Mouse (Mus musculus) hindbrain, embryonic 14.5 days (tissue): ENCODE measurements around the gene Sbk1. TPM values are rescaled to one million over a fixed set of nuclear protein-coding genes. Genes with fewer than 3 reads are reported as not detected.
A peak's percentile ranks its signal among the peaks of the same experiment; 100 is the strongest.

Experiments used
- ATAC-seq: fragments of 200-750 bp; cut with Nextera tagmentation; 2 replicates; pipeline ENCODE4 v1.8.0; 2017; ENCODE audit warnings: moderate number of reproducible peaks, mild to moderate bottlenecking, moderate TSS enrichment, moderate library complexity; ENCODE audit not compliant: low FRiP score
- DNase-seq: peaks from one replicate; pipeline ENCODE4 v3.0.0-alpha.2; 2015; ENCODE audit warnings: low spot score
- H3K27ac ChIP-seq: fragments of 300-500 bp; sonication (generic); 2 replicates; pipeline ENCODE4 v1.5.1; 2014; ENCODE audit warnings: mild to moderate bottlenecking, moderate library complexity
- H3K27me3 ChIP-seq: fragments of 300-500 bp; sonication (generic); 2 replicates; pipeline ENCODE4 v1.6.1; 2014; ENCODE audit warnings: mild to moderate bottlenecking, low read length, mixed read lengths; ENCODE audit not compliant: control insufficient read depth, insufficient read depth
- H3K36me3 ChIP-seq: fragments of 300-500 bp; sonication (generic); replicated peaks from 2 replicates; pipeline ENCODE4 v1.6.1; 2014; ENCODE audit not compliant: control insufficient read depth, insufficient read depth
- H3K4me1 ChIP-seq: fragments of 300-500 bp; sonication (generic); replicated peaks from 2 replicates; pipeline ENCODE4 v1.6.1; 2014; ENCODE audit warnings: antibody characterized with exemption, low read length, mixed read lengths; ENCODE audit not compliant: control insufficient read depth, insufficient read depth
- H3K4me2 ChIP-seq: fragments of 300-500 bp; sonication (generic); replicated peaks from 2 replicates; pipeline ENCODE4 v1.6.1; 2014; ENCODE audit warnings: mild to moderate bottlenecking, moderate library complexity
- H3K4me3 ChIP-seq: fragments of 300-500 bp; sonication (generic); replicated peaks from 2 replicates; pipeline ENCODE4 v1.5.1; 2014; ENCODE audit warnings: mild to moderate bottlenecking, low read length
- H3K9ac ChIP-seq: fragments of 300-500 bp; sonication (generic); 2 replicates; pipeline ENCODE4 v1.6.1; 2014
- H3K9me3 ChIP-seq: fragments of 300-500 bp; sonication (generic); 2 replicates; pipeline ENCODE4 v1.6.1; 2016; ENCODE audit warnings: low read length; ENCODE audit not compliant: control insufficient read depth
- WGBS: fragments of 180-500 bp; shearing (Covaris S2); extraction: QIAGEN DNeasy Blood & Tissue Kit; methylation state at CpG from one replicate; pipeline ENCODE4 v1.1.7; 2014; 5-methylcytosine and 5-hydroxymethylcytosine counted together
- polyA plus RNA-seq: library from polyadenylated mRNA; unstranded; fragments of >200 nt; fragmentation: Nextera tagmentation; extraction: Ambion mirVana; gene quantifications from 2 replicates; pipeline ENCODE4 v1.2.1, GENCODE M21; 2014

The Sbk1 gene
- 290 and 319 TPM in 2 replicates for polyA plus RNA-seq

DNA sequence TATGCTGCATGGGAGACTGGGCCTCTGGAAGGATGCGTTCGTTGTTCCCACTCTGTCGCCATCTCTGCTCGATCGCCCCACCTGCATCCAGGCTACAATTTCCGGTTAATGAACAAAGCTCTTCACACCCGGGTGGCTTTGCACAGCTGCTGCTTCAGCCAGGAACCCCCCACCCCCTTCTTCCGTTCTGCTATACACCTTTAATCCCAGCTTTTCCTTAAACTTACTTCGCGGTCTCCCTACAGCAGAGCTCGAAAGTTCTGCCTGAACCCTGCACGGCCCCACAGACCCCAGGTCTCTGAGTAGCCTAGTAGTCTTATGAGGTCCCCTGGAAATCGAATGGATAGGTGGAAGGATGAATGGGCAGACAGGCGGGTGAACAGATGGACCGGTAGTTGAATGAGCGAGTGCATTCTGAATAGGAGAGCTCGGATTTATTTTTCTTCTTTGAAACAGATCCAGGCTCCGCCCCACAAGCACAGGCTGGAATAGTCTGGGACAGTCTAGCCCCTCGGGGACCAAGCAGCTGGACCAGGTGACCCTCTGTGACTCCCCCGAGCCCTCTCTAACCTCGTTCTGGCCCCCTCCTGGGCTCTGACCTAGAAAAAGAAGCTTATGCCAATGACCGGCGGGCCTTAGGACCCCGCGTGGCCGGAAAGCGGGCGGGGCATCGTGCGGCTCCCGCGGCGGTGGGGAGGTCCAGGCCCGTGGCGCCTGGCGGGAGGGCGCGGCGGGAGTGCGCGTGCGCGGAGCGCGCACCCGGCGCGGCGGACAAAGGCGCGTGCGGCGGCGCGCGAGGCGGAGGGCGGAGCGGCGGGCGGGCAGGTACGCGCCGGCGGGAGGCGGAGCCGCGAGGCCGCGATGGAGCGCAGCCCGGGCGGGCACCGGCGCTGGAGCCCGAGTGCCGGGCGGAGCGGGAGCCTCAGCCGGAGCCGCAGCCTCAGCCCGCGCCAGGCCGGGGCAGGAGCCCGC, at the start of gene Sbk1:
Gene Sbk1 (plus strand): TSS at position 908 of the 972 bp plus-strand sequence.
- H3K4me3 ChIP-seq: peak within 1 kb of the TSS; percentile 98
- DNase-seq: peak; percentile 92
- H3K27me3 ChIP-seq: no peaks in the 10 kb centered on the region
- H3K9me3 ChIP-seq: no peaks in the 10 kb centered on the region
- peak within 1 kb of the TSS; percentile 99 for H3K4me2 ChIP-seq
- H3K4me1 ChIP-seq: peaks cover 33% of the 10 kb centered on the region
- peak within 1 kb of the TSS; percentile 100 for H3K9ac ChIP-seq
- H3K36me3 ChIP-seq: peaks cover 22% of the 10 kb centered on the region
- peak within 1 kb of the TSS; percentile 98 for H3K27ac ChIP-seq
- under 1% methylated on average over 79 of the region's 85 CpGs for WGBS
- ATAC-seq: peak; percentile 90

DNA sequence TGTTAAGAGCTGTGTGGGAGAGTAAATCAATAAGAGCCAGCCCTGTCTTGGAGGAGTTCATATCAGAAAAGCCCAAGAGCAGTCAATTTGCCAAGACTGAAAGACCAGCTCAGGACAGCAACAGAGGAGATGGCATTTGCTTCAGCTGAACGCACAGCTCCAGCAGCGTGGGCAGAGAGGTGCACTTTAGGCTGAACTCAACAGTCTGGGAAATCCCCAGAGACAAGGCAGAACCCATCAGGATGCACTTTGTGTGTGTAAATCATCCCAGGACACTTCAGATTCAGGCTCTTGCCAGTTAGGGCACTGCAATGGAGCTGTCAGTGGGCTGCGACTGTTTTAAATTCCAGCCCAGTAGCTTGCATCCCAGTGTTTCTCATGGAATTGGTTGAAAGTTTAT, 49.7 kb upstream of the Sbk1 start:
- DNase-seq (no peak), ATAC-seq (no peak)
- Histone ChIP-seq H3K36me3 (no peaks in the 10 kb centered on the region), H3K27ac (no peak overlapping the region), H3K27me3 (no peaks in the 10 kb centered on the region), H3K9me3 (no peaks in the 10 kb centered on the region), H3K4me1 (no peaks in the 10 kb centered on the region), H3K4me3 (no peak overlapping the region), H3K4me2 (no peak overlapping the region), H3K9ac (no peak overlapping the region)
- WGBS: 60% methylated on average over 3 of the region's 3 CpGs

DNA sequence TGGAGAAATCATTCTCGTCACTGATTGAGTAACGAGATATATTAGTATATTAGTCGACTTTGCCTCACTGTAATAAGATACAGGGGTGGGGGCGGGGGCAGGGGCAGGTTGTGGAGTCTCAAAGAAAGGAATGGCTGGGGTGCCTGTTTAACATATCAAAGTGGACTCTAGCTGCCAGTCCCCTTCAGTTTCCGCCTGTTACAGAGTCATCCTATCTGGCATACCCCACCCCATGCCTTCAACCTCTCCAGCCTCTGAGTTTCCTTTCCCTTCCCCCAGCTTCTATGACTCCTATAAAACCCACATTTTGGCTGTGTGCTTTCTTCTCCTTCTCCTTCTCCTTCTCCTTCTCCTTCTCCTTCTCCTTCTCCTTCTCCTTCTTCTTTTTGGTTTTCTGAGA, 46.3 kb upstream of the Sbk1 start:
- no peaks in the 10 kb centered on the region for H3K4me1 ChIP-seq
- ATAC-seq: no peak
- H3K27ac ChIP-seq: no peak overlapping the region
- no peak overlapping the region for H3K4me3 ChIP-seq
- H3K9me3 ChIP-seq: no peaks in the 10 kb centered on the region
- no peak overlapping the region for H3K9ac ChIP-seq
- no peak overlapping the region for H3K4me2 ChIP-seq
- DNase-seq: no peak
- no peaks in the 10 kb centered on the region for H3K27me3 ChIP-seq
- H3K36me3 ChIP-seq: no peaks in the 10 kb centered on the region
- 27% methylated on average over 5 of the region's 5 CpGs for WGBS

DNA sequence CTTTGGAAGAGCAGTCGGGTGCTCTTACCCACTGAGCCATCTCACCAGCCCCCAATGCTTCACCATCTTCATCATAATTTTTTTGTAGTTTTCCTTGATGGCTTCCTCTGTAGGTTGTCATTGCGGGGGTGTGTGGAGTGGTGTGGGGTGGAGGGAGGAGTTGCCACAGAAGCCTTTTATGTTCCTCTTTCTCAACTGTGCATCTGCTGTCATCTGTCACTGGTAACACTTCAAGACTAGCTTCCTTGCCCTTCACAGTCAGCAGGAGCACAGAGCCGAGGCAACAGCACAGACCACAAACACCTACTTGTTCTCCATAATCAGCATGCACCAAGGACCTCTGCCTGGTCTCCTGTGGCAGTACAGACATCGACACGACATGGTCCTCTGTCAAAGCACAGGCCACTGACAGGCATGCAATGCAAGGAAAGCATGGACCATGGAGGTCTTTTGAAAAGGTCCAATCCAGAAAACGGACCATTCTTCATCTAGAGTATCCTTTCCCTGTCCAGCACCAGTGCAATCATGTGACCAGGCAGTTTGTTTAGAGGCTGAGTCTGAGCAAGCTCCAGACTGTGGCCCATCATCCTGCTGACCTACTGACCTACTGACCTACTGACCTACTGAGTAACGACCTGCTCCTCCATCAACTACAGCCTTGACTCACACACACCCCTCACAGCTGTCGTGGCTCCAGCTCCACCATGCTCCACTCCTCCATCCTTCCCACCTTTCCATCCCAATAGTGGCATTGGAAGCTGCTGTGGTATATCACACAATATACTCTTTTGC, 41.9 kb upstream of the Sbk1 start:
- 76% methylated on average over 8 of the region's 8 CpGs for WGBS
- Histone ChIP-seq H3K4me2 (no peak overlapping the region), H3K4me3 (no peak overlapping the region), H3K9me3 (no peaks in the 10 kb centered on the region), H3K27ac (no peak overlapping the region), H3K36me3 (no peaks in the 10 kb centered on the region), H3K4me1 (no peaks in the 10 kb centered on the region), H3K9ac (no peak overlapping the region), H3K27me3 (no peaks in the 10 kb centered on the region)
- ATAC-seq (no peak), DNase-seq (no peak)

DNA sequence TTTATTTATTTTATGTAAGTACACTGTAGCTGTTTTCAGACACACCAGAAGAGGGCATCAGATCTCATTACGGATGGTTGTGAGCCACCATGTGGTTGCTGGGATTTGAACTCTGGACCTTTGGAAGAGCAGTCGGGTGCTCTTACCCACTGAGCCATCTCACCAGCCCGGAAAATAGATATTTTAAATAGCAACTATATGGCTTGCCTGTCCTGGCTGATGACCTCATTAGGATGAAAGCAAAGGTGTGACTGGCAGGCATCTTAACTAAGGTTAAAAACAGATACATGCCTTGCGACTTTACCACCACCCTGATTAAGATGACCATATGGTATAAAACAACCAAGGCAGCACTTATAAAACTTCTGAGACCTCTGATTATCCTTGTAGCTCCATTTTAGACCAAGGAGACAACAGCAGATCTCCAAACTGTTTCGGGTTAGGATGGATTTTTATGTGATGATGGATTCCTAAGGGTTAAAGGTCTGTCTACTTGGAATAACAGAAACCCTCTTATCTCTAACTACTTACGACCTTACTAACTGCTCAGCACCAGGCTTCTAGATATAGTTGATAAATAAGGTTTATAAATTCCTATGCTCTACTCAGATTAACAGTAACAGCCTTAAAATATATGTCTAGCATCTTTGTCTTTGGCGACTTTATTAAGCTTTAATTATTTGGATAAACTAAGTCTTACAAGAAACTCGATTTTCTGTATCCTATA, 39.9 kb upstream of the Sbk1 start:
- 87% methylated on average over 7 of the region's 8 CpGs for WGBS

DNA sequence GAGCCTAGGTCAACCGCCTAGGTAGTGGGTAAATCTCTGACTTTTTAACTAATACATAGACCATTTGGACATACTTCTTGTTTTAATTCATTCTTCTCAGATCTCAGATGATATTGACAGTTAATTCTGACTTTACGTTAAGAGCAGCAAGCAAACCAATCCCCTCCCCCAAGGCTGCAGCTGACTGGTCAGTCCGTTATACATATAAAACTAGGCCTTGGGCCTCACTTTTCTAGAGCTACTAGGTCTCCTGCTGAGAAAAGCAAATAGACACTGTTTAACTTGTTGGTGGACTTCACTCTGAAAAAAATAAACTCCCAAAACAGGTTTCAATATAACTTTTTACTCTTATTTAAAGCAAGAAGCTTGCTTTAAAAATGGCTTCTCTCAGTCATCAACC, 37.8 kb upstream of the Sbk1 start:
- Histone ChIP-seq H3K27me3 (no peaks in the 10 kb centered on the region), H3K9me3 (no peaks in the 10 kb centered on the region), H3K9ac (no peak overlapping the region), H3K4me1 (no peaks in the 10 kb centered on the region), H3K27ac (no peak overlapping the region), H3K4me2 (no peak overlapping the region), H3K4me3 (no peak overlapping the region), H3K36me3 (no peaks in the 10 kb centered on the region)
- 92% methylated on average over 3 of the region's 3 CpGs for WGBS
- no peak for ATAC-seq
- no peak for DNase-seq

More for the DNA sequence above, 39.9 kb upstream of the Sbk1 start:
- no peaks in the 10 kb centered on the region for H3K27me3 ChIP-seq
- no peaks in the 10 kb centered on the region for H3K9me3 ChIP-seq
- no peak overlapping the region for H3K9ac ChIP-seq
- ATAC-seq: no peak
- no peak for DNase-seq
- H3K27ac ChIP-seq: no peak overlapping the region
- H3K4me3 ChIP-seq: no peak overlapping the region
- no peaks in the 10 kb centered on the region for H3K4me1 ChIP-seq
- no peak overlapping the region for H3K4me2 ChIP-seq
- H3K36me3 ChIP-seq: no peaks in the 10 kb centered on the region

DNA sequence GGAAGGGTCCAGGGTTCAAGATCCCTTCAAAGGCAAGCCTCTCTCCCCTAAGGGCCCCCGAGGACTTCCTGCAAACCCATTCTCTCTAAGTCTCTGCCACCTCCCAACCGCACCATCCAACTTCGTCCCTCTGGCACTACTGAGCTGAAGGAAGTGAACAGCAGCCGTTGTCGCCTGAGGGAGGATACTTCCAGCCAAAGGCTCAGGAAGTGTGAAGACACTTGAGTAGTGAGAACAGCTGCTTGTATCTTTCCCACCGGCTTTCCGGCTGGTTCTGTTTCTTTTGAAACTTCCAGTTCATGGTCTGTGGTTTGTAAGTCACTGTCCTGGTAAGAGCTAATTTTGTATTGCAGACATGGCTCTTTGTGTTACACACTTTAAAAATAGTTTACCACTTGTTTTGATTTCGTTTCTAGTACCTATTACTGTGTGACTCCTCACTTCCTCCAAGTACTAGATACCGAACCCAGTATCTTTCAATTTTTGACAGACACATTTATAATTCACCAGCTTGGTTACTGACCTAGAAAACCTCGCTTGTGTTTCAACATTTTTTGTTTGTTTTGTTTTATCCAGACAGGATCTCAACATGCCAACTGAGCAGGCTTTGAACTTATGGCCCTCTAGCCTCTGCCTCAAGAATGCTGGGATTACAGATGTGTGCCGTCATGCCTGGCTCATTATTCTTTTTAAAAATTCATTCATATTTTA, 36.2 kb upstream of the Sbk1 start:
- no peaks in the 10 kb centered on the region for H3K9me3 ChIP-seq
- H3K4me2 ChIP-seq: no peak overlapping the region
- no peak for ATAC-seq
- DNase-seq: no peak
- WGBS: 68% methylated on average over 11 of the region's 11 CpGs
- no peaks in the 10 kb centered on the region for H3K27me3 ChIP-seq
- no peaks in the 10 kb centered on the region for H3K36me3 ChIP-seq
- no peaks in the 10 kb centered on the region for H3K4me1 ChIP-seq
- H3K9ac ChIP-seq: no peak overlapping the region
- no peak overlapping the region for H3K4me3 ChIP-seq
- no peak overlapping the region for H3K27ac ChIP-seq

DNA sequence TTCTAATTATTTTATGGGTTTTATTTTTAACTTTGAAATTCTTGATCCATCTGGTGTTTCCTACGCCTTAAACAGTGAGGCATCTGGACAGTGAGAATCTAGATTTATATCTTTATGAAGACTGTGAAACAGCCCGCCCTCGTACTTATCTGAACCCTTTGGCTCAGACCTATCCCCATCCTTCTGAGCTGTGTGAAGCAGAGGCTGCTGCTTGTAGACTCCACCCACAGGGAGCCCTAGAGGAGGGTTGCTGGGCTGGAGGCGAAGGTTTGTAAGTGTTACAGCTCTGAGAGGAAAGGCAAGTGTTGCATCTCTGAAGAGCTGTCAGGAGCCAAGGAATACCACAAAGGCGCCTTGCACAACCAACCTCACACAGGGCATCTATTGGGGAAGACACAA, 35.6 kb upstream of the Sbk1 start:
- no peak overlapping the region for H3K9ac ChIP-seq
- H3K27ac ChIP-seq: no peak overlapping the region
- 87% methylated on average over 5 of the region's 5 CpGs for WGBS
- H3K27me3 ChIP-seq: no peaks in the 10 kb centered on the region
- ATAC-seq: no peak
- no peaks in the 10 kb centered on the region for H3K4me1 ChIP-seq
- H3K9me3 ChIP-seq: no peaks in the 10 kb centered on the region
- DNase-seq: no peak
- no peak overlapping the region for H3K4me3 ChIP-seq
- no peaks in the 10 kb centered on the region for H3K36me3 ChIP-seq
- H3K4me2 ChIP-seq: no peak overlapping the region
